Mouse (Mus musculus): ENCODE results near the gene Bid.

GRCm38 (mm10) chr6:120886696-120887095 lies 30.0 kb downstream of the Bid start:
- no peak for TF ChIP-seq FLI1 (IDR thresholded peaks at IDR 0.05; ENCODE audit: low read length)
- no peak for TF ChIP-seq GATA1 (IDR thresholded peaks at IDR 0.05; ENCODE audit: borderline replicate concordance, low read length)
